Mouse (Mus musculus): ENCODE data around the gene Guca2b. TPM values are rescaled to one million over a fixed set of nuclear protein-coding genes. Genes with fewer than 3 reads are reported as not detected.
A peak's percentile ranks its signal among the peaks of the same experiment; 100 is the strongest.

Guca2b gene
- 4.1 and 6.0 TPM in 2 replicates for polyA plus RNA-seq (2015; fragmentation: Nextera tagmentation; extraction: Ambion mirVana)

DNA sequence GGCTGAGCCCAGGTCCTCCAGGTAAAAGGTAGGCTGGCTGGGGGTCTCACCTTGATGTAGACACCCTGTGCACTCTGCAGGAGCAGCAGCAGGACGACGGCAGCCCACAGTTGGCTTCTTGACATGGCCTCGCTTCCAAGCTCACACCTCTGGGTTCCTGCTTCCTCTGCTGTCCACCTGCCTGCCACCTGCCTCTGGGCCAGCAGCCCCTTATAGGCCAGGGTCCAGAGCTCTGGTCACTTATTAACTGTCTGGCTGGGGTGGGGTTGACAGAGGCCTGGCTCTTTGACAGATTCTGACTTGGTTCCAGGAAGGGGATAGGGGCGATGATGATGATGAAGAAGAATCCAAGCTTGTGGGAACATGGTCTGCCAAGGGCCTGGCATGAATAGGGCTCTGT lies at the start of gene Guca2b:
Guca2b (minus strand) TSS at position 224 of the 400 bp plus-strand sequence.
- Histone ChIP-seq H3K36me3 (ENCODE audit: insufficient read depth, low read length) (no peaks in the 10 kb centered on the region), H3K9me3 (ENCODE audit: low read length) (no peaks in the 10 kb centered on the region), H3K27me3 (ENCODE audit: insufficient read depth, low read length) (no peaks in the 10 kb centered on the region), H3K4me2 (replicated peaks; ENCODE audit: low read depth, low read length) (no peak within 1 kb of the TSS), H3K4me1 (ENCODE audit: insufficient read depth, low read length) (peaks cover 2% of the 10 kb centered on the region; the same call in 1 of the 2 replicates), H3K9ac (replicated peaks; ENCODE audit: low read length) (no peak within 1 kb of the TSS), H3K27ac (ENCODE audit: low read length) (no peak within 1 kb of the TSS), H3K4me3 (ENCODE audit: low read length) (no peak within 1 kb of the TSS)
- WGBS: 78% methylated on average over 4 of the region's 4 CpGs
- ATAC-seq (ENCODE audit: low FRiP score, low TSS enrichment): peak; percentile 42; the same call in 1 of the 2 replicates

- Histone ChIP-seq H3K4me3 (ENCODE audit: low read length) (no peak overlapping the region), H3K4me1 (ENCODE audit: insufficient read depth, low read length) (no peaks in the 10 kb centered on the region), H3K36me3 (ENCODE audit: insufficient read depth, low read length) (no peaks in the 10 kb centered on the region), H3K27me3 (ENCODE audit: insufficient read depth, low read length) (no peaks in the 10 kb centered on the region), H3K9me3 (ENCODE audit: low read length) (0 out of 2 replicates have a peak, but pooled peaks cover 4% of the 10 kb centered on the region), H3K27ac (ENCODE audit: low read length) (no peak overlapping the region), H3K9ac (replicated peaks; ENCODE audit: low read length) (no peak overlapping the region), H3K4me2 (replicated peaks; ENCODE audit: low read depth, low read length) (no peak overlapping the region)
- WGBS: 17% methylated on average over 3 of the region's 3 CpGs
- ATAC-seq (ENCODE audit: low FRiP score, low TSS enrichment): peak; percentile 39; the same call in 1 of the 2 replicates
Observed at GRCm38 (mm10) chr4:119707751-119708150, 49.0 kb upstream of the Guca2b start.

DNA sequence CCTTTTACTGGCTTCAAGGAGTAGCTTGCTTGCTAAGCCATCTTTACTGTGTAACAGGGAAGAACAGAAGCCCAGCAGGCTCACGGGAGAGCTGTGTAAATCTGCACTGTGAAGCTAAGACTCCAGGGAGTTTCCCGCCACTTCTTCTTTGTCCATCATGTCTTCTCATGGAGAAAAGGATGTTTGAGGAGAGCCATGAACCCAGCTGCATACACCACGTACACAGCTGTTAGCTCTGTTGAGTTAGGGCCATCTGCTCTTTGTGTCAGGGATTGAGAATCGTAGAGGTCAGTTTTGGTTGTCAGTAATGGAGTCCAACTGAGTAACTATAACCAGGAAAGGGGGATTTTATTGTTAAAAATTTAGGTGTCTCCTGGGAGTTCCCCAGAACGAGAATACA lies 48.6 kb upstream of the Guca2b start:
- H3K4me2 ChIP-seq (replicated peaks; ENCODE audit: low read depth, low read length): no peak overlapping the region
- H3K9me3 ChIP-seq (ENCODE audit: low read length): 0 out of 2 replicates have a peak, but pooled peaks cover 4% of the 10 kb centered on the region
- H3K4me3 ChIP-seq (ENCODE audit: low read length): no peak overlapping the region
- no peak overlapping the region for H3K27ac ChIP-seq (ENCODE audit: low read length)
- H3K27me3 ChIP-seq (ENCODE audit: insufficient read depth, low read length): no peaks in the 10 kb centered on the region
- H3K36me3 ChIP-seq (ENCODE audit: insufficient read depth, low read length): no peaks in the 10 kb centered on the region
- H3K4me1 ChIP-seq (ENCODE audit: insufficient read depth, low read length): no peaks in the 10 kb centered on the region
- no peak for ATAC-seq (ENCODE audit: low FRiP score, low TSS enrichment)
- WGBS: 55% methylated on average over 5 of the region's 5 CpGs
- H3K9ac ChIP-seq (replicated peaks; ENCODE audit: low read length): no peak overlapping the region

GRCm38 (mm10) chr4:119703965-119704364 lies 45.2 kb upstream of the Guca2b start:
- Histone ChIP-seq H3K36me3 (ENCODE audit: insufficient read depth, low read length) (no peaks in the 10 kb centered on the region), H3K4me2 (replicated peaks; ENCODE audit: low read depth, low read length) (no peak overlapping the region), H3K27ac (ENCODE audit: low read length) (no peak overlapping the region), H3K27me3 (ENCODE audit: insufficient read depth, low read length) (no peaks in the 10 kb centered on the region), H3K4me1 (ENCODE audit: insufficient read depth, low read length) (no peaks in the 10 kb centered on the region), H3K9me3 (ENCODE audit: low read length) (0 out of 2 replicates have a peak, but pooled peaks cover 4% of the 10 kb centered on the region), H3K9ac (replicated peaks; ENCODE audit: low read length) (no peak overlapping the region), H3K4me3 (ENCODE audit: low read length) (no peak overlapping the region)
- WGBS: 77% methylated on average over 8 of the region's 8 CpGs
- no peak for ATAC-seq (ENCODE audit: low FRiP score, low TSS enrichment)

GRCm38 (mm10) chr4:119701269-119701954 lies 42.7 kb upstream of the Guca2b start:
- no peaks in the 10 kb centered on the region for H3K36me3 ChIP-seq (ENCODE audit: insufficient read depth, low read length)
- no peak overlapping the region for H3K4me3 ChIP-seq (ENCODE audit: low read length)
- no peak overlapping the region for H3K4me2 ChIP-seq (replicated peaks; ENCODE audit: low read depth, low read length)
- H3K9ac ChIP-seq (replicated peaks; ENCODE audit: low read length): no peak overlapping the region
- no peak overlapping the region for H3K27ac ChIP-seq (ENCODE audit: low read length)
- ATAC-seq (ENCODE audit: low FRiP score, low TSS enrichment): no peak
- no peaks in the 10 kb centered on the region for H3K4me1 ChIP-seq (ENCODE audit: insufficient read depth, low read length)
- H3K27me3 ChIP-seq (ENCODE audit: insufficient read depth, low read length): no peaks in the 10 kb centered on the region
- 0 out of 2 replicates have a peak, but pooled peaks cover 4% of the 10 kb centered on the region for H3K9me3 ChIP-seq (ENCODE audit: low read length)
- 83% methylated on average over 11 of the region's 11 CpGs for WGBS

- 59% methylated on average over 2 of the region's 2 CpGs for WGBS
- H3K36me3 ChIP-seq (ENCODE audit: insufficient read depth, low read length): no peaks in the 10 kb centered on the region
- no peaks in the 10 kb centered on the region for H3K9me3 ChIP-seq (ENCODE audit: low read length)
- no peak overlapping the region for H3K4me2 ChIP-seq (replicated peaks; ENCODE audit: low read depth, low read length)
- no peak for ATAC-seq (ENCODE audit: low FRiP score, low TSS enrichment)
- H3K4me3 ChIP-seq (ENCODE audit: low read length): no peak overlapping the region
- no peaks in the 10 kb centered on the region for H3K4me1 ChIP-seq (ENCODE audit: insufficient read depth, low read length)
- no peak overlapping the region for H3K9ac ChIP-seq (replicated peaks; ENCODE audit: low read length)
- no peak overlapping the region for H3K27ac ChIP-seq (ENCODE audit: low read length)
- H3K27me3 ChIP-seq (ENCODE audit: insufficient read depth, low read length): no peaks in the 10 kb centered on the region
Observed at GRCm38 (mm10) chr4:119698339-119698738, 39.6 kb upstream of the Guca2b start.

DNA sequence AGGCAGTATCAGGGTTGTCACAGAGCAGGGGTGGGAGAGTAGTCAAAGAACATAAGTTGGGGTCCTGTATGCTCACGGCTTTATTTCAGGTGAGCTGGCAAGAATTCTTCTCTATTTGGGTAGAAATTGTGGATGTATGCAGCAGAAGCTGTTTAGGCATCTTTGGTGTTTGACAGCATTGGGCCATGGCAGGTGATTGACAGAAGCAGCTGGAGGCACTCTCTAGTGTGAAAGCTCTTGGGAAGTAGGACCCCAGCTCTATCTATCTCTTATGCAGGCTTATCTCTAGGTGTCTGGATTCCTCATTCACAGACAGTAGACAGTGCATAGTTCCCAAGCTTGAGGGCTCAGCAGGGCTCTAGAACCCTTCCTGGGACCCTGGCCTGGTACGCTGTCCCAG lies 27.0 kb upstream of the Guca2b start:
- 93% methylated on average over 2 of the region's 2 CpGs for WGBS

GRCm38 (mm10) chr4:119682596-119682995 lies 23.8 kb upstream of the Guca2b start:
- H3K4me1 ChIP-seq (ENCODE audit: insufficient read depth, low read length): no peaks in the 10 kb centered on the region
- ATAC-seq (ENCODE audit: low FRiP score, low TSS enrichment): peak; percentile 67; the same call in 1 of the 2 replicates
- no peak overlapping the region for H3K9ac ChIP-seq (replicated peaks; ENCODE audit: low read length)
- no peaks in the 10 kb centered on the region for H3K36me3 ChIP-seq (ENCODE audit: insufficient read depth, low read length)
- no peaks in the 10 kb centered on the region for H3K9me3 ChIP-seq (ENCODE audit: low read length)
- H3K4me2 ChIP-seq (replicated peaks; ENCODE audit: low read depth, low read length): no peak overlapping the region
- 34% methylated on average over 5 of the region's 5 CpGs for WGBS
- no peak overlapping the region for H3K27ac ChIP-seq (ENCODE audit: low read length)
- no peaks in the 10 kb centered on the region for H3K27me3 ChIP-seq (ENCODE audit: insufficient read depth, low read length)
- no peak overlapping the region for H3K4me3 ChIP-seq (ENCODE audit: low read length)

More for the DNA sequence above, 27.0 kb upstream of the Guca2b start:
- no peaks in the 10 kb centered on the region for H3K27me3 ChIP-seq (ENCODE audit: insufficient read depth, low read length)
- H3K9me3 ChIP-seq (ENCODE audit: low read length): no peaks in the 10 kb centered on the region
- no peak overlapping the region for H3K9ac ChIP-seq (replicated peaks; ENCODE audit: low read length)
- H3K36me3 ChIP-seq (ENCODE audit: insufficient read depth, low read length): no peaks in the 10 kb centered on the region
- no peaks in the 10 kb centered on the region for H3K4me1 ChIP-seq (ENCODE audit: insufficient read depth, low read length)
- no peak overlapping the region for H3K27ac ChIP-seq (ENCODE audit: low read length)
- no peak for ATAC-seq (ENCODE audit: low FRiP score, low TSS enrichment)
- no peak overlapping the region for H3K4me3 ChIP-seq (ENCODE audit: low read length)
- H3K4me2 ChIP-seq (replicated peaks; ENCODE audit: low read depth, low read length): no peak overlapping the region

- WGBS: 45% methylated on average over 5 of the region's 5 CpGs
- Histone ChIP-seq H3K4me2 (replicated peaks; ENCODE audit: low read depth, low read length) (no peak overlapping the region), H3K36me3 (ENCODE audit: insufficient read depth, low read length) (no peaks in the 10 kb centered on the region), H3K4me3 (ENCODE audit: low read length) (no peak overlapping the region), H3K4me1 (ENCODE audit: insufficient read depth, low read length) (0 out of 2 replicates have a peak, but pooled peaks cover 4% of the 10 kb centered on the region), H3K27ac (ENCODE audit: low read length) (no peak overlapping the region), H3K27me3 (ENCODE audit: insufficient read depth, low read length) (no peaks in the 10 kb centered on the region), H3K9me3 (ENCODE audit: low read length) (no peaks in the 10 kb centered on the region), H3K9ac (replicated peaks; ENCODE audit: low read length) (no peak overlapping the region)
- ATAC-seq (ENCODE audit: low FRiP score, low TSS enrichment): no peak
Observed at GRCm38 (mm10) chr4:119672685-119673084, 13.9 kb upstream of the Guca2b start.

GRCm38 (mm10) chr4:119671164-119671563 lies 12.4 kb upstream of the Guca2b start:
- Histone ChIP-seq H3K36me3 (ENCODE audit: insufficient read depth, low read length) (no peaks in the 10 kb centered on the region), H3K4me1 (ENCODE audit: insufficient read depth, low read length) (0 out of 2 replicates have a peak, but pooled peaks cover 4% of the 10 kb centered on the region), H3K4me2 (replicated peaks; ENCODE audit: low read depth, low read length) (no peak overlapping the region), H3K27ac (ENCODE audit: low read length) (no peak overlapping the region), H3K9ac (replicated peaks; ENCODE audit: low read length) (no peak overlapping the region), H3K9me3 (ENCODE audit: low read length) (no peaks in the 10 kb centered on the region), H3K4me3 (ENCODE audit: low read length) (no peak overlapping the region), H3K27me3 (ENCODE audit: insufficient read depth, low read length) (no peaks in the 10 kb centered on the region)
- no peak for ATAC-seq (ENCODE audit: low FRiP score, low TSS enrichment)
- WGBS: 87% methylated on average over 9 of the region's 9 CpGs
